Mouse (Mus musculus): ENCODE results near the gene Erg28. TPM values are rescaled to one million over a fixed set of nuclear protein-coding genes. Genes with fewer than 3 reads are reported as not detected.

Gene Erg28
- polyA plus RNA-seq, 1 experiment from 2014 or later = 114 TPM

DNA sequence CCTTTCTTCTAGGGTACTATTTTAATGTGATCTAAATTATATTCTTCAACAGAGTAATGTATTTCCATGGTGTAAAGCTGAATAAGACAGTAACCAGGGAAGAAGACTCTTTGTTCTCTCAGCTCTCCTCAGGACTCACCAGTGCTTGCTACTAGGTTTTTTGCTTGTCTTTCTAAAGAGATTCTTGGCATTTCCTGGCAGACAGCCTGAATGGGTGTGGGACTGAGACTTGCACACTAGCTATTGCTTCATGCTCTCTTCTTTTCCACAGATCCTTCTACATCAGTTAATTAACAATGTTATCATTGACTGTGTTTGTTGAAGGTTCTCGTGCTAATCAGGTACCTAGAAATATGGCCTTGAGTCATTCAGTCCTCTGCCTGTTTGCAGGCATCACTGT lies 29.9 kb upstream of the Erg28 start:
- no peaks in the 10 kb centered on the region for H3K4me1 ChIP-seq (ENCODE audit: control insufficient read depth, insufficient read depth, low read depth, low read length)
- H3K27me3 ChIP-seq (replicated peaks; ENCODE audit: control insufficient read depth, insufficient read depth, low read length) = no peaks in the 10 kb centered on the region
- H3K9me3 ChIP-seq (ENCODE audit: control insufficient read depth, low read length) = no peaks in the 10 kb centered on the region
- H3K9ac ChIP-seq (ENCODE audit: low read depth, low read length) = no peak overlapping the region
- no peak overlapping the region for H3K27ac ChIP-seq (ENCODE audit: low read depth, low read length)
- no peak overlapping the region for H3K4me2 ChIP-seq (ENCODE audit: low read length)
- 0 out of 2 replicates have a peak, but pooled peaks cover 5% of the 10 kb centered on the region for H3K36me3 ChIP-seq (ENCODE audit: control insufficient read depth, insufficient read depth, low read length)
- H3K4me3 ChIP-seq (ENCODE audit: low read length) = no peak overlapping the region
- WGBS = 89% methylated on average over 1 of the region's 1 CpGs
- ATAC-seq = no peak

DNA sequence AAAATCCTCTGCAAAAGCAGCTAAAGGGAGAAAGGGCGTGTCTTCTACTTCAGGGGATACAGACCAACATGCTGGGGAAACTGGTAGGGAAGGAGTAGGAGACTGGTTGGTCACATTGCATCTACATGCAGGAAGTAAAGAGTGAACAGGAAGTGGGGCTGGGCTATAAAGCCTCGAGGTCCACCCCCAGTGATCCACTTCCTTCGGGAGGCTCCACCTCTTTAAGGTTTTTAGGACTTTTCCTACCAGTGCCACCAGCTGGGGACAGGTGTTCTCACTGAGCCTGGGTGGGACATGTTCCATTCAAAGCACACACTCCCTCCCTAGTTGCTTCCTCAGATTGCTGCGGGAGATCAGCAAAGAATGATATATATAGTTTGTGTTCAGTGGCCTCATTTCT lies 29.5 kb upstream of the Erg28 start:
- no peak overlapping the region for H3K4me3 ChIP-seq (ENCODE audit: low read length)
- H3K9me3 ChIP-seq (ENCODE audit: control insufficient read depth, low read length) = no peaks in the 10 kb centered on the region
- H3K4me2 ChIP-seq (ENCODE audit: low read length) = no peak overlapping the region
- ATAC-seq = no peak
- H3K9ac ChIP-seq (ENCODE audit: low read depth, low read length) = no peak overlapping the region
- 0 out of 2 replicates have a peak, but pooled peaks cover 5% of the 10 kb centered on the region for H3K36me3 ChIP-seq (ENCODE audit: control insufficient read depth, insufficient read depth, low read length)
- no peaks in the 10 kb centered on the region for H3K4me1 ChIP-seq (ENCODE audit: control insufficient read depth, insufficient read depth, low read depth, low read length)
- H3K27me3 ChIP-seq (replicated peaks; ENCODE audit: control insufficient read depth, insufficient read depth, low read length) = no peaks in the 10 kb centered on the region
- H3K27ac ChIP-seq (ENCODE audit: low read depth, low read length) = no peak overlapping the region
- WGBS = 80% methylated on average over 4 of the region's 4 CpGs

DNA sequence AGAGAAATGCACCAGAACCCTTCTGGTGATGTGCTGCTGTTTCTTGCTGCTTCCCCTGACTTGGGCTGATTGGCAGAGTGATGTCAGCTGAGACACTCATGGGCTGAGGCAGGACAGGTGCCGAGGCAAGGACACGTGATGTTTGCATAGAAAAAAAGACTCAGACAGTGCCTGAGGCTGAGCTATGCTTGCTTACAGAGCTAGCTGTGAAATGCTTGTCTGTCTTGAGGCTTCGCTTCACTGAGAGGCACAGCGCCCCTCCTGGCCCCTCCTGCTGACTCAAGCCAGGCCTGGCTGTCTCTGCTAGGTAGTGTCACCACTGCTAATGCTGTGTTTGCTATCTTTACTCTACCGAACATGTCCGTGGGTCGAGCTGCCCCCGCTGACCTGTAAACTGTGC lies 26.3 kb upstream of the Erg28 start:
- Histone ChIP-seq H3K4me3 (ENCODE audit: low read length) (no peak overlapping the region), H3K36me3 (ENCODE audit: control insufficient read depth, insufficient read depth, low read length) (peaks cover 4% of the 10 kb centered on the region; the same call in 1 of the 2 replicates), H3K9me3 (ENCODE audit: control insufficient read depth, low read length) (no peaks in the 10 kb centered on the region), H3K9ac (ENCODE audit: low read depth, low read length) (no peak overlapping the region), H3K27ac (ENCODE audit: low read depth, low read length) (no peak overlapping the region), H3K27me3 (replicated peaks; ENCODE audit: control insufficient read depth, insufficient read depth, low read length) (no peaks in the 10 kb centered on the region), H3K4me2 (ENCODE audit: low read length) (no peak overlapping the region), H3K4me1 (ENCODE audit: control insufficient read depth, insufficient read depth, low read depth, low read length) (no peaks in the 10 kb centered on the region)
- ATAC-seq = no peak
- 89% methylated on average over 8 of the region's 8 CpGs for WGBS

DNA sequence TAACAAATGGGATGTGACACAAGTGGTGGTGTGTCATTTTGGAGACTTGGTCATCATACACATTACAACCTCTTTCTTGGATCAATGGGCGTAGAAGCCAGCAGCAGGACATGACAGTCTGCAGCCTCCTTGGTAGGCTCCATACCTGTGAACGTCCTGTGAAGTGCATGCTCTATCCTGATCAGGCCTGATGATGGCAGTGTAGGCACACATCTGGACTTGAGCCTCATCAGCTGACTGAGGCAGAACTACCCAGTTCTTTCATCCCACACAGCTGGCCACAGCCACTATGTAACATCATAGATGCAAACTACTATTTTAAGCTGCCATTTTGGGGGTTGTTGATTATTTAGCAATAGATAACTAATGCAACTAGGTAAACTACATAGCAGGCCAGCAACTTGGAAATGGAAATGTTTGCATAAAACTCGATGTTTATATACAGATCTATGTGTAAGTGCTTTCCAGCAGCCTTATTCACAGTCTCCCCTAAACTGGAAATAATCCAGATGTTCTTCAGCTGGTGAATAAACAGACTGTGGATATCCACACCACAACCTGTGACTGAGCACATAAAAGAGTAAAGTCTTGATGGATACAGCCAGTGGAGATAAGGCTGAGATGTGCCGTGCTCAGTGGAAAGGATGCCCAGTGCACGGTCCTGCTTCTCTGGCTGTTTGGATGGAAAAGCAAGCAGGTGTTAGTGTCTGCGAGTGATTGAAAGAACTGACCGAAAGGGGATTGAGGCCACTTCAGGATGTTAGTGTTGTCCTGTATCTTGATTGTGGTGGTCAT lies 24.0 kb upstream of the Erg28 start:
- WGBS = 85% methylated on average over 7 of the region's 7 CpGs
- Histone ChIP-seq H3K4me3 (ENCODE audit: low read length) (no peak overlapping the region), H3K27me3 (replicated peaks; ENCODE audit: control insufficient read depth, insufficient read depth, low read length) (no peaks in the 10 kb centered on the region), H3K27ac (ENCODE audit: low read depth, low read length) (no peak overlapping the region), H3K4me1 (ENCODE audit: control insufficient read depth, insufficient read depth, low read depth, low read length) (no peaks in the 10 kb centered on the region), H3K9me3 (ENCODE audit: control insufficient read depth, low read length) (no peaks in the 10 kb centered on the region), H3K9ac (ENCODE audit: low read depth, low read length) (no peak overlapping the region), H3K36me3 (ENCODE audit: control insufficient read depth, insufficient read depth, low read length) (peaks cover 4% of the 10 kb centered on the region; the same call in 1 of the 2 replicates), H3K4me2 (ENCODE audit: low read length) (no peak overlapping the region)
- peak; percentile 74; the same call in 1 of the 2 replicates for ATAC-seq

DNA sequence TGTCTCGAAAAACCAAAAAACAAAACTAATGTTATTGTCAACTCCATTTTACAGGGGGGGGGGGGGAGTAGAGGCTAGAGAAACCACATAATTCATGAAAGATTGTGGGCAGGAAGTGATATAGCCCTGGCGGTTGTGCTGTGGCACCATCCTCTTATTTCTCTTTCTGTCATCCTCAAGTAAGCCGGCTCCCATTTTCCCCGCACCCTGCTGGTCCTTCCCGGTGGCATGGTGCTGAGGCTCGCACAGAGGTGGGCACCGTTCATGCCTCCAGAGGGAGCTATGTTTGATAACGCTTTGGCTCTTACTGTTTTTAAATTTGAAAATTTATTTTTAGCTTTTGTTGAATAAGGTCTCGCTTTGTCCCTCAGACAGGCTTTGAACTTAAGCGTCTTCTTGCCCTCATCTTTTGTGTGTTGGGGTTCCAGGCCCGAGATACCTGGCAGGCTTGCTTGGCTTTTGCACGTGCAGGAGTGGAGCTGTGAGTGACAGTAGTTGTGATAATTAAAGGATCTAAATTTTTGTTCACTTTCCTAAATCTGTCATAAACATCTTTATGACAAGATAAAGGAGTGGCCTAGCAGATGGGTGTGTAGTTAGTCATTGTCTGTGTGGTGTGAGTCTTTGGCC lies 15.1 kb upstream of the Erg28 start:
- H3K36me3 ChIP-seq (ENCODE audit: control insufficient read depth, insufficient read depth, low read length) = no peaks in the 10 kb centered on the region
- WGBS = 96% methylated on average over 12 of the region's 12 CpGs
- no peak for ATAC-seq
- H3K9me3 ChIP-seq (ENCODE audit: control insufficient read depth, low read length) = no peaks in the 10 kb centered on the region
- no peak overlapping the region for H3K27ac ChIP-seq (ENCODE audit: low read depth, low read length)
- H3K27me3 ChIP-seq (replicated peaks; ENCODE audit: control insufficient read depth, insufficient read depth, low read length) = no peaks in the 10 kb centered on the region
- no peak overlapping the region for H3K9ac ChIP-seq (ENCODE audit: low read depth, low read length)
- H3K4me3 ChIP-seq (ENCODE audit: low read length) = no peak overlapping the region
- no peaks in the 10 kb centered on the region for H3K4me1 ChIP-seq (ENCODE audit: control insufficient read depth, insufficient read depth, low read depth, low read length)
- H3K4me2 ChIP-seq (ENCODE audit: low read length) = no peak overlapping the region

DNA sequence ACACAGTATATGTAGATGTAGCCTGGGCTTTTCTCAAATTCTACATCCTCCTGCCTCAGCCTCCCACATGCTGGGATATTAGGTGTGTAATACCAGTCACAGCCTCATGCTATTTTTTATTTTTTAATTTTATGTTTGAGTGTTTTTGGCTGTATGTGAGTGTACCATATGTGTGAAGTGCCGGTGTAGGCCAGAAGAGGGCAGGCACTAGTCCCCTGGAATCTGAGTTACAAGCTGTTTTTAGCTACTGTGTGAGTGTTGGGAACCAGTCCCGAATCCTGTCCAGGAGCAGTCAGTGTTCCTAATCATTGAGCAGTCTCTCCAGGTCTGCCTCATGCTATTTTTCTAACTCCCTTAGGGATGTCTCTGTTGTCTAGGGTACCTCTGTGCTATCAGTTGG lies 13.4 kb upstream of the Erg28 start:
- Histone ChIP-seq H3K27me3 (replicated peaks; ENCODE audit: control insufficient read depth, insufficient read depth, low read length) (no peaks in the 10 kb centered on the region), H3K4me2 (ENCODE audit: low read length) (no peak overlapping the region), H3K27ac (ENCODE audit: low read depth, low read length) (no peak overlapping the region), H3K9ac (ENCODE audit: low read depth, low read length) (no peak overlapping the region), H3K36me3 (ENCODE audit: control insufficient read depth, insufficient read depth, low read length) (no peaks in the 10 kb centered on the region), H3K4me3 (ENCODE audit: low read length) (no peak overlapping the region), H3K9me3 (ENCODE audit: control insufficient read depth, low read length) (no peaks in the 10 kb centered on the region), H3K4me1 (ENCODE audit: control insufficient read depth, insufficient read depth, low read depth, low read length) (no peaks in the 10 kb centered on the region)
- ATAC-seq = no peak
- WGBS = 86% methylated on average over 2 of the region's 2 CpGs

DNA sequence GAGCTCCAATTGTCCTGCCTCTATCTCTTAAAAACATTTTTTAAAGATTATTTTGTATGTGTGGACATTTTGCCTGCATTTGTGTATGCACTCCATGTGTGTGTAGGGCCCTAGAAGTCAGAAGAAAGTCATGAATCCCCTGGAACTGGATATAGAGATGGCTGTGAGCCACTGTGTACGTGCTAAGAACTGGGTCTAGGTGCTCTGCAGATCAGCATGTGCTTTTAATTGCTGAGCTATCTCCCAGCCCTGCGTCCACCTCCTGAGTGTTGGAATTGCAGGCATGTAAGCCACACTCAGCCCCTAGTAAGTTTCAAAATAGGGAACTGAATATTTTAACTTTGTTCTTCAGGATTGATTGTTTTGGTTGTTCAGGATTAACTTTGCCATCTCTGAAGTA lies 10.2 kb upstream of the Erg28 start:
- H3K9me3 ChIP-seq (ENCODE audit: control insufficient read depth, low read length) = no peaks in the 10 kb centered on the region
- no peak overlapping the region for H3K27ac ChIP-seq (ENCODE audit: low read depth, low read length)
- peaks cover 3% of the 10 kb centered on the region for H3K36me3 ChIP-seq (ENCODE audit: control insufficient read depth, insufficient read depth, low read length)
- H3K9ac ChIP-seq (ENCODE audit: low read depth, low read length) = no peak overlapping the region
- H3K27me3 ChIP-seq (replicated peaks; ENCODE audit: control insufficient read depth, insufficient read depth, low read length) = no peaks in the 10 kb centered on the region
- H3K4me2 ChIP-seq (ENCODE audit: low read length) = no peak overlapping the region
- H3K4me3 ChIP-seq (ENCODE audit: low read length) = no peak overlapping the region
- H3K4me1 ChIP-seq (ENCODE audit: control insufficient read depth, insufficient read depth, low read depth, low read length) = no peaks in the 10 kb centered on the region
- no peak for ATAC-seq
- 92% methylated on average over 2 of the region's 2 CpGs for WGBS

DNA sequence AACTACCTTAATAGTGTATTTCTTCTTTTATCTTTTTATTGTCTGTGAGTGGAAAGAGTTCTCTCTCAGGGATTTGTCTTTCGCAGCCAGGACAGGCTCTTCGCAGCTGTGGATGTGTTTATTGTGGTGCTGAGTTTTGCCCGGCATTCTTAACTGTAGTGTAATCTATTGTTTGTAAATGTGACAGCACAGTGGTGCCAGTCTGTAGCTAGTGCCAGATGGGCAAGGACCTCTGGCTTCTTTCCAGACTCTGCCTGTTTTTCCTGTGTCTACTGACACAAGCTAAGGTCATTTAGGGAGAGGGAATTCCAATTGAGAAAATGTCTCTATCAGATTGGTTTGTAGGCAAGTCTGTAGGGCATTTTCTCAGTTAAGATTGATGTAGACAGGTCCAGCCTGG lies 6.3 kb upstream of the Erg28 start:
- peaks cover 3% of the 10 kb centered on the region for H3K36me3 ChIP-seq (ENCODE audit: control insufficient read depth, insufficient read depth, low read length)
- peaks cover 2% of the 10 kb centered on the region for H3K4me1 ChIP-seq (ENCODE audit: control insufficient read depth, insufficient read depth, low read depth, low read length)
- WGBS = 64% methylated on average over 3 of the region's 3 CpGs
- no peak overlapping the region for H3K27ac ChIP-seq (ENCODE audit: low read depth, low read length)
- ATAC-seq = no peak
- no peaks in the 10 kb centered on the region for H3K9me3 ChIP-seq (ENCODE audit: control insufficient read depth, low read length)
- H3K4me2 ChIP-seq (ENCODE audit: low read length) = no peak overlapping the region
- H3K9ac ChIP-seq (ENCODE audit: low read depth, low read length) = no peak overlapping the region
- no peaks in the 10 kb centered on the region for H3K27me3 ChIP-seq (replicated peaks; ENCODE audit: control insufficient read depth, insufficient read depth, low read length)
- no peak overlapping the region for H3K4me3 ChIP-seq (ENCODE audit: low read length)

DNA sequence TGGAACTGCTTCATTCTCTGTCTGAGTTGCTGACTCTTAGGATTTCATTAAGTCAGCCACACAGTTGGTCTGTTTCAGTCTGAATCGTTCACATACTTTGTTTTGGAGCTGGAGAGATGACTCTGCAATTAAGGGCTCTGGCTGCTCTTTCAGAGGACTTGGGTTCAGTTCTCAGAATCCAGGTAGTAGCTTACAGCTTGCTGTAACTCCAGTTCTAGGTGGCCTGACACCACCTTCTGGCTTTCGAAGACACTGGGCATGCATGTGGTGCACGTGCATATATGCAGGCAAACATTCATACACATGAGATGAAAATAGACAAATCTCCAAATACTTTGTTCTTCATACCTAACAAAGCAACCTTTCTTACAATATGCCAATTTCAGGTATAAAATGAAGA lies 5.5 kb upstream of the Erg28 start:
- Histone ChIP-seq H3K27ac (ENCODE audit: low read depth, low read length) (no peak overlapping the region), H3K36me3 (ENCODE audit: control insufficient read depth, insufficient read depth, low read length) (peaks cover 3% of the 10 kb centered on the region), H3K9me3 (ENCODE audit: control insufficient read depth, low read length) (no peaks in the 10 kb centered on the region), H3K9ac (ENCODE audit: low read depth, low read length) (no peak overlapping the region), H3K27me3 (replicated peaks; ENCODE audit: control insufficient read depth, insufficient read depth, low read length) (no peaks in the 10 kb centered on the region), H3K4me3 (ENCODE audit: low read length) (no peak overlapping the region), H3K4me1 (ENCODE audit: control insufficient read depth, insufficient read depth, low read depth, low read length) (peaks cover 6% of the 10 kb centered on the region), H3K4me2 (ENCODE audit: low read length) (no peak overlapping the region)
- no peak for ATAC-seq
- WGBS = 93% methylated on average over 3 of the region's 3 CpGs
